Mouse (Mus musculus) neural tube, embryonic 15.5 days (tissue): ENCODE results near the gene Pi4k2b. TPM values are rescaled to one million over a fixed set of nuclear protein-coding genes. Genes with fewer than 3 reads are reported as not detected.

Source experiments
- ATAC-seq: fragments of 200-750 bp; cut with Nextera tagmentation; 2 replicates; pipeline ENCODE4 v1.8.0; 2017; ENCODE audit warnings: mild to moderate bottlenecking, moderate TSS enrichment, moderate library complexity; ENCODE audit not compliant: low FRiP score
- H3K27ac ChIP-seq: fragments of 300-500 bp; sonication (generic); replicated peaks from 2 replicates; pipeline ENCODE4 v1.5.1; 2015; ENCODE audit warnings: mild to moderate bottlenecking, inconsistent platforms
- H3K27me3 ChIP-seq: fragments of 300-500 bp; sonication (generic); replicated peaks from 2 replicates; pipeline ENCODE4 v1.6.1; 2015; ENCODE audit warnings: inconsistent platforms
- H3K36me3 ChIP-seq: fragments of 300-500 bp; sonication (generic); 2 replicates; pipeline ENCODE4 v1.6.1; 2015; ENCODE audit warnings: inconsistent platforms
- H3K4me1 ChIP-seq: fragments of 300-500 bp; sonication (generic); 2 replicates; pipeline ENCODE4 v1.6.1; 2015; ENCODE audit warnings: inconsistent platforms
- H3K4me2 ChIP-seq: fragments of 300-500 bp; sonication (generic); 2 replicates; pipeline ENCODE4 v1.6.1; 2015; ENCODE audit warnings: inconsistent platforms, mild to moderate bottlenecking, moderate library complexity
- H3K4me3 ChIP-seq: fragments of 300-500 bp; sonication (generic); replicated peaks from 2 replicates; pipeline ENCODE4 v1.5.1; 2015; ENCODE audit warnings: mild to moderate bottlenecking, inconsistent platforms
- H3K9ac ChIP-seq: fragments of 300-500 bp; sonication (generic); replicated peaks from 2 replicates; pipeline ENCODE4 v1.6.1; 2015; ENCODE audit warnings: mild to moderate bottlenecking, inconsistent platforms
- H3K9me3 ChIP-seq: fragments of 300-500 bp; sonication (generic); replicated peaks from 2 replicates; pipeline ENCODE4 v1.6.1; 2016; ENCODE audit warnings: inconsistent platforms
- WGBS: fragments of 180-500 bp; shearing (Covaris S2); methylation state at CpG from one replicate; pipeline ENCODE4 v1.1.7; 2015; ENCODE audit warnings: mixed read lengths; 5-methylcytosine and 5-hydroxymethylcytosine counted together
- polyA plus RNA-seq: library from polyadenylated mRNA; unstranded; fragments of >200 nt; fragmentation: Nextera tagmentation; extraction: Ambion mirVana; gene quantifications from 2 replicates; pipeline ENCODE4 v1.2.1, GENCODE M21; 2015

The Pi4k2b gene
- polyA plus RNA-seq, 1 experiment from 2014 or later = 4.4 TPM

DNA sequence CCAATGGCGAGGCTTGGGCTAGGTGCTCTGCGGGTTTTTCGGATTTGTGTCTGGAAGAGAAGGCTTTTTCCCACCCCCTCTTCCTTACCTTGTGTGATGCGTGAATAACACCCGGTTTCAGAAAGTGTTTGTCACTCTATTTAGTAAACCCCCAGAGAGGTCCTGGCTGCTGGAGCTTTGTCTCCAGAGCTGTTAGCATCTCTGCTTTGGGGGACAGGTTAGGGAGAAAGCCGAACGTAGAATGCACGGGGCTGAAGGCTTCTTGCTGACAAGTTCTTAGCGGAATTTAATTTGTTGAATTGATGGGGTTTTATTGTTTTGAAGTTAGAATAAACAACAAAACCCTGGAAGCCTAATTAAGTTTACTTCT is 41.9 kb downstream of the Pi4k2b start:
- no peak for ATAC-seq
- Histone ChIP-seq H3K27ac (peak overlapping the region; percentile 90), H3K36me3 (0 out of 2 replicates have a peak, but pooled peaks cover 3% of the 10 kb centered on the region), H3K9ac (peak overlapping the region; percentile 79), H3K9me3 (no peaks in the 10 kb centered on the region), H3K4me2 (peak overlapping the region; percentile 67), H3K4me3 (peak overlapping the region; percentile 75), H3K27me3 (no peaks in the 10 kb centered on the region), H3K4me1 (no peaks in the 10 kb centered on the region)
- 0% methylated on average over 9 of the region's 9 CpGs for WGBS

- no peaks in the 10 kb centered on the region for H3K4me1 ChIP-seq
These were observed 42.6 kb downstream of the Pi4k2b start for GRCm38 (mm10) chr5:52783957-52784356.

GRCm38 (mm10) chr5:52786556-52787322 is 45.4 kb downstream of the Pi4k2b start:
- 90% methylated on average over 7 of the region's 7 CpGs for WGBS

More at GRCm38 (mm10) chr5:52783957-52784356, 42.6 kb downstream of the Pi4k2b start:
- Histone ChIP-seq H3K27ac (no peak overlapping the region), H3K36me3 (0 out of 2 replicates have a peak, but pooled peaks cover 3% of the 10 kb centered on the region), H3K4me3 (no peak overlapping the region), H3K27me3 (no peaks in the 10 kb centered on the region), H3K9ac (no peak overlapping the region), H3K4me2 (peak overlapping the region; percentile 67), H3K9me3 (no peaks in the 10 kb centered on the region)
- no peak for ATAC-seq
- WGBS = 78% methylated on average over 2 of the region's 2 CpGs

DNA sequence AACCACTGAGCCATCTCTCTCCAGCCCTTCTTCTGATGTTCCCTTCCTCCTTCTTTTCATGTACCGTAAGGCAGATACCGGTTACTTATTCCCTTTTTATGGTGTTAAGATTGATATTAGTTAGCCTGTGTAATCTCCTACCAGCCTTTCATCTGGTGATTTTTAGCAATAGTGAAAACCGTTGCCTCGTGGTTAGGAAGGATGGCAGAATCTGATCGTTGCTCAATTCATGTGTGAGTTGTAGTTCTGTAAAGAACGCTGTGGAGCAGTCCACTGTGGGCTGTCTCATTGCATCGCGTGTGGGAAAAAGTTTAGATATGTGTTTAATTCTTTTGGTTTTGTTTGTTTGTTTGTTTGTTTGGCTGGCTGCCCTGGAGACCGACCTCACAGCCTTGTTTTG is 51.9 kb downstream of the Pi4k2b start:
- Histone ChIP-seq H3K4me1 (no peaks in the 10 kb centered on the region), H3K36me3 (peaks cover 19% of the 10 kb centered on the region), H3K9ac (no peak overlapping the region), H3K4me2 (no peak overlapping the region), H3K9me3 (no peaks in the 10 kb centered on the region), H3K27ac (no peak overlapping the region), H3K4me3 (no peak overlapping the region), H3K27me3 (no peaks in the 10 kb centered on the region)
- no peak for ATAC-seq
- WGBS = 92% methylated on average over 9 of the region's 9 CpGs

More at GRCm38 (mm10) chr5:52786556-52787322, 45.4 kb downstream of the Pi4k2b start:
- no peaks in the 10 kb centered on the region for H3K9me3 ChIP-seq
- H3K4me3 ChIP-seq = no peak overlapping the region
- 0 out of 2 replicates have a peak, but pooled peaks cover 3% of the 10 kb centered on the region for H3K36me3 ChIP-seq
- no peak overlapping the region for H3K9ac ChIP-seq
- H3K4me2 ChIP-seq = no peak overlapping the region
- no peak overlapping the region for H3K27ac ChIP-seq
- ATAC-seq = no peak
- no peaks in the 10 kb centered on the region for H3K4me1 ChIP-seq
- H3K27me3 ChIP-seq = no peaks in the 10 kb centered on the region

DNA sequence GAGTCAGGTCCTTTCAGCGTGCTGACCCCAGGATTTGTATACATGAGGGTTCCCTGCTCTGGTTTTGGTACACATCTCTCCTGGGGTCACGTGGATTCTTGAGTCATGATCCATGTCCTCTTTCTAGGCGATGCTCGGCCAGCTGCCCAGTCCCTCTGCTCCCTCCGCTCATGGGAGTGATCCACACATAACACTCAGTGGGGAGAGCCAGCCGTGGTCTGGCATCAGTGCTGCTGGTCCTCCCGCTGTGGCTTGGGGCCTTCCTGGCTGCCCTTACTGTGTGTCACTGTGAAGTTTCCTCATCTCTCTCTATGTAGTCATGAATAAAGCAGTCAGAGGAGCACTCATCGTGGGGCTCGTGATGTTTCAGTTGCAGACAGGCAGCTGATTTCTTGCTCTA is 52.7 kb downstream of the Pi4k2b start:
- no peak for ATAC-seq
- no peak overlapping the region for H3K4me2 ChIP-seq
- no peak overlapping the region for H3K9ac ChIP-seq
- no peaks in the 10 kb centered on the region for H3K9me3 ChIP-seq
- H3K4me3 ChIP-seq = no peak overlapping the region
- no peaks in the 10 kb centered on the region for H3K4me1 ChIP-seq
- H3K27ac ChIP-seq = no peak overlapping the region
- no peaks in the 10 kb centered on the region for H3K27me3 ChIP-seq
- peaks cover 23% of the 10 kb centered on the region for H3K36me3 ChIP-seq
- 91% methylated on average over 9 of the region's 9 CpGs for WGBS

DNA sequence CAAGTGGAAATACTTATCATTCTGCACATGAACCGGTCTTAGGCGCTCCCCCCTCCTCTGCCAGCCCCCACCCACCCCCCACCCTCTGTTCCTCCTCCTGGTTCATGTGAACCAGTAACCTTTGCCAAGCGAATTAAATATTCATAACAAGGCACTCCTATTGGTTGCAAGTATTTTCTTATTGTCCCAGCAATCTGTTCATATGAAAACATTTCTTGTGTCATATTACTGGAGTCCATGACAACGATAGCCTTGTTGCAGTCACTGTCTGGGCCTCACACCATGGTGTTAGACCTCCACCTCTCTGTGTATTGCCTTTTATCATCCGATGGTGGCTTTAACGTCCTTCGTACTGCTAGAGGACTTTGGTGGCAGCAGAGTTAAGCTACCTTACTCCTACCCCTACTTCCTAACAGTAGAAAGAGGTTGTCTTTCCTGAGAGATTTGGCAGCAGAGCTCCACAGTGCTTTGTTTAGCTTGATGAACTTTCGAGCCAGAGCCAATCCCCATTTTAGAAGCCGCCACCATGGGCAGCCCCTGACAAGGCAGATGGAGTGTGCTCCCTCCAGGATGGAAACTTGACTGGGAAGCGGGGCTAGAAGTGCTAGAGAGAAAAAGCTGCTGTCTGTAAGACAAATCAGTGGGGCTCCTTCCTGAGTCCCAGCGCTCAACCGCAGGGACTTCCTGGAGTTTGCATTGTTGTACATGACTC is 58.1 kb downstream of the Pi4k2b start:
- H3K9ac ChIP-seq = no peak overlapping the region
- no peak overlapping the region for H3K4me3 ChIP-seq
- H3K4me2 ChIP-seq = no peak overlapping the region
- no peak for ATAC-seq
- H3K4me1 ChIP-seq = no peaks in the 10 kb centered on the region
- H3K27me3 ChIP-seq = no peaks in the 10 kb centered on the region
- H3K36me3 ChIP-seq = peaks cover 24% of the 10 kb centered on the region
- 94% methylated on average over 12 of the region's 12 CpGs for WGBS
- H3K9me3 ChIP-seq = no peaks in the 10 kb centered on the region
- H3K27ac ChIP-seq = no peak overlapping the region

- no peak for ATAC-seq
- 92% methylated on average over 4 of the region's 4 CpGs for WGBS
- H3K9me3 ChIP-seq = no peaks in the 10 kb centered on the region
- no peaks in the 10 kb centered on the region for H3K4me1 ChIP-seq
- H3K36me3 ChIP-seq = peaks cover 14% of the 10 kb centered on the region
- no peaks in the 10 kb centered on the region for H3K27me3 ChIP-seq
- no peak overlapping the region for H3K9ac ChIP-seq
- H3K27ac ChIP-seq = no peak overlapping the region
- H3K4me2 ChIP-seq = no peak overlapping the region
- H3K4me3 ChIP-seq = no peak overlapping the region
These were observed 64.4 kb downstream of the Pi4k2b start for GRCm38 (mm10) chr5:52805801-52806200.

GRCm38 (mm10) chr5:52806349-52806748 is 65.0 kb downstream of the Pi4k2b start:
- Histone ChIP-seq H3K4me3 (no peak overlapping the region), H3K27me3 (no peaks in the 10 kb centered on the region), H3K4me2 (no peak overlapping the region), H3K4me1 (no peaks in the 10 kb centered on the region), H3K27ac (no peak overlapping the region), H3K9me3 (no peaks in the 10 kb centered on the region), H3K9ac (no peak overlapping the region), H3K36me3 (peaks cover 14% of the 10 kb centered on the region)
- no peak for ATAC-seq
- 86% methylated on average over 8 of the region's 8 CpGs for WGBS

DNA sequence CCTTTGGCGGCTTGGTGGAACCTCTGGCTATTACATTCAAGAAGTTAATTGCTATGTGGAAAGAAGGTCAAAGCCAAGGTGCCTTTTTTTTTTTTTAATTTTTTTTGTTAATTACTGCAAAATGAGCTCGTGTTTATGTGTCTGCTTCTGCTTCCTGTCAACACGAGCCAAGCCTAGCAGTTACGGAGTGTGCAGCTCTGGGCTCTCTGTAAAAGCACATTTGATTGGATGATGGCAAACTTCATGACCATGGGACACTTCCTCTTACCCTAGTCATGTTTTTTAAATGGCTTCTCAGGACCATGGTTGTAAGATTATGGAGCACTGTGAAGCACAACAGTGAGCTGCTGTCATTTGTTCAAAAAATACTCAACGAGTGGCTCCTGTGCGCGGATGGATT is 65.7 kb downstream of the Pi4k2b start:
- Histone ChIP-seq H3K9ac (no peak overlapping the region), H3K9me3 (no peaks in the 10 kb centered on the region), H3K4me3 (no peak overlapping the region), H3K4me1 (no peaks in the 10 kb centered on the region), H3K4me2 (no peak overlapping the region), H3K36me3 (peaks cover 14% of the 10 kb centered on the region), H3K27me3 (no peaks in the 10 kb centered on the region), H3K27ac (no peak overlapping the region)
- no peak for ATAC-seq
- 90% methylated on average over 7 of the region's 7 CpGs for WGBS

DNA sequence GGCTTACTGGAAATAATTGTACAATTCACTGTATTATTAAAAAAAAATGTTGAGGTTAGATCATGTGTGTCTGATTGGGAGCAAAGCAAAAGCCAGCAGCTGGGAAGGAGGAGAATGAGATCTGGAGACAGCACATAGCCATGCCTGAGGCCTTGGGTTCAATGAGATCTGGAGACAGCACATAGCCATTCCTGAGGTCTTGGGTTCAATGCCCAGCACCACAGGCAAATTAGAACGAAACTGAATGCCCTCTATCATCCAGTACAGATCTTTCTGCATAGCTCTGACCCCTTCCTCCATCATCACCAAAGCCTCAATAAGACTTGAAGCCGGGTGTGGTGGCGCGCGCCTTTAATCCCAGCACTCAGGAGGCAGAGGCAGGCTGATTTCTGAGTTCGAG is 69.1 kb downstream of the Pi4k2b start:
- no peak overlapping the region for H3K4me2 ChIP-seq
- H3K36me3 ChIP-seq = 0 out of 2 replicates have a peak, but pooled peaks cover 4% of the 10 kb centered on the region
- no peak for ATAC-seq
- H3K4me3 ChIP-seq = no peak overlapping the region
- no peak overlapping the region for H3K27ac ChIP-seq
- H3K9ac ChIP-seq = no peak overlapping the region
- WGBS = 97% methylated on average over 6 of the region's 6 CpGs
- no peaks in the 10 kb centered on the region for H3K4me1 ChIP-seq
- no peaks in the 10 kb centered on the region for H3K9me3 ChIP-seq
- no peaks in the 10 kb centered on the region for H3K27me3 ChIP-seq

- no peak overlapping the region for H3K4me3 ChIP-seq
- H3K36me3 ChIP-seq = 0 out of 2 replicates have a peak, but pooled peaks cover 4% of the 10 kb centered on the region
- H3K4me2 ChIP-seq = no peak overlapping the region
- H3K4me1 ChIP-seq = no peaks in the 10 kb centered on the region
- 91% methylated on average over 14 of the region's 14 CpGs for WGBS
- ATAC-seq = no peak
- H3K9me3 ChIP-seq = no peaks in the 10 kb centered on the region
- no peak overlapping the region for H3K27ac ChIP-seq
- H3K9ac ChIP-seq = no peak overlapping the region
- H3K27me3 ChIP-seq = no peaks in the 10 kb centered on the region
These were observed 69.7 kb downstream of the Pi4k2b start for GRCm38 (mm10) chr5:52811056-52811455.

DNA sequence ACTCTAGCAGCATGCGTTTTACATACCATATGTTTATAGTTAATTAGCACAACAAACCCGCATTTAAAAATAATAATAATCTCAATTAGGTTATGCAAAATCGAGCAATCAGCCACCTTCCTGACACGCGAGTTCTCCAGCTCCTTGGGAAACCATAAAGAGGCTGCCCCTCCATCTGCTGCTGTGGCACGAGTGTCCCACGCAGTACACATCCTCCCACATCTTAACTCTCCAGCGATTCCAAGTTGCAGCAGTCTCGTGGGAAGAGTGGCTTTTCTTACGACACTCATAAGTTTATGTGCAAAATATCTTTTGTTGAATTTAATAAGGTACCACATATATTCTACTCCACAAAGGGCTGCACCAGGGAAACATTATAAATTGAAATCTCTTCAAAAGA is 71.1 kb downstream of the Pi4k2b start:
- Histone ChIP-seq H3K9me3 (no peaks in the 10 kb centered on the region), H3K9ac (no peak overlapping the region), H3K27ac (no peak overlapping the region), H3K4me1 (no peaks in the 10 kb centered on the region), H3K4me3 (no peak overlapping the region), H3K27me3 (no peaks in the 10 kb centered on the region), H3K36me3 (peaks cover 11% of the 10 kb centered on the region; the same call in 1 of the 2 replicates), H3K4me2 (no peak overlapping the region)
- no peak for ATAC-seq
- WGBS = 68% methylated on average over 10 of the region's 10 CpGs
